ENCODE assay signal across 8 mouse cellular contexts in genomic region chr8:4678908-4679545, GRCm38 (mm10).
A peak's percentile ranks its signal among the peaks of the same experiment; 100 is the strongest.
DNase-seq lines count a peak whose midpoint lies in the region; ATAC-seq and TF ChIP-seq lines count a peak whose summit lies in the region.

No protein-coding gene starts in this region.

- no peak for TF ChIP-seq CTCF in layer of hippocampus, adult 2 months (conservative IDR thresholded peaks at IDR 0.05)
- no peak for TF ChIP-seq CTCF in intestine, postnatal 0 days (IDR thresholded peaks at IDR 0.05; ENCODE audit: low read depth)
- no peak for TF ChIP-seq CTCF in stomach, postnatal 0 days (IDR thresholded peaks at IDR 0.05; ENCODE audit: low read depth)

- ATAC-seq in intestine, postnatal 0 days = no peak
- ATAC-seq in stomach, postnatal 0 days (ENCODE audit: low FRiP score, low TSS enrichment) = no peak

- H3K27ac ChIP-seq in layer of hippocampus, adult 2 months = no peak overlapping the region
- H3K27ac ChIP-seq in forebrain, embryonic 10.5 days = peak overlapping the region; percentile 95
- peak overlapping the region; percentile 97; the same call in 1 of the 2 replicates for H3K27ac ChIP-seq in intestine, postnatal 0 days (ENCODE audit: low read depth, low read length)
- peak overlapping the region; percentile 98 for H3K27ac ChIP-seq in stomach, postnatal 0 days (replicated peaks)

- peaks cover 6% of the 10 kb centered on the region for H3K4me1 ChIP-seq in forebrain, embryonic 10.5 days
- H3K4me1 ChIP-seq in intestine, postnatal 0 days (replicated peaks; ENCODE audit: control insufficient read depth, insufficient read depth, low read length) = no peaks in the 10 kb centered on the region
- H3K4me1 ChIP-seq in stomach, postnatal 0 days (replicated peaks; ENCODE audit: control insufficient read depth, insufficient read depth) = no peaks in the 10 kb centered on the region

- peak overlapping the region; percentile 91; the same call in 1 of the 2 replicates for H3K4me3 ChIP-seq in layer of hippocampus, adult 2 months
- H3K4me3 ChIP-seq in forebrain, embryonic 10.5 days = peak overlapping the region; percentile 72
- peak overlapping the region; percentile 62 for H3K4me3 ChIP-seq in intestine, postnatal 0 days (ENCODE audit: low read depth, low read length)
- H3K4me3 ChIP-seq in stomach, postnatal 0 days (ENCODE audit: low read depth, low read length) = peak overlapping the region; percentile 63

- H3K4me2 ChIP-seq in intestine, postnatal 0 days (replicated peaks; ENCODE audit: low read depth) = peak overlapping the region; percentile 80
- H3K4me2 ChIP-seq in stomach, postnatal 0 days (replicated peaks; ENCODE audit: low read depth) = peak overlapping the region; percentile 64

- no peaks in the 10 kb centered on the region for H3K27me3 ChIP-seq in forebrain, embryonic 10.5 days (ENCODE audit: poor library complexity, severe bottlenecking)
- no peaks in the 10 kb centered on the region for H3K27me3 ChIP-seq in intestine, postnatal 0 days (replicated peaks; ENCODE audit: control insufficient read depth, insufficient read depth, low read length)
- no peaks in the 10 kb centered on the region for H3K27me3 ChIP-seq in stomach, postnatal 0 days (ENCODE audit: control insufficient read depth, insufficient read depth, low read length)

- no peak overlapping the region; the same call in 1 of the 2 replicates for H3K9ac ChIP-seq in intestine, postnatal 0 days (ENCODE audit: low read depth, low read length)
- no peak overlapping the region for H3K9ac ChIP-seq in stomach, postnatal 0 days (ENCODE audit: low read length)

- 0 out of 2 replicates have a peak, but pooled peaks cover 3% of the 10 kb centered on the region for H3K36me3 ChIP-seq in forebrain, embryonic 10.5 days (replicated peaks)
- H3K36me3 ChIP-seq in intestine, postnatal 0 days (ENCODE audit: control insufficient read depth, insufficient read depth) = no peaks in the 10 kb centered on the region
- H3K36me3 ChIP-seq in stomach, postnatal 0 days (ENCODE audit: control insufficient read depth, insufficient read depth, low read length) = no peaks in the 10 kb centered on the region

- H3K9me3 ChIP-seq in forebrain, embryonic 10.5 days = peaks cover 25% of the 10 kb centered on the region
- H3K9me3 ChIP-seq in intestine, postnatal 0 days (ENCODE audit: control insufficient read depth) = no peaks in the 10 kb centered on the region
- no peaks in the 10 kb centered on the region for H3K9me3 ChIP-seq in stomach, postnatal 0 days (ENCODE audit: control insufficient read depth, low read length)

- DNase-seq in layer of hippocampus, adult 2 months (ENCODE audit: low spot score in 2 of 2) = peak in 1 of 2 experiments; percentile 9
- no peak for DNase-seq in layer of hippocampus, adult 9-10 months (ENCODE audit: low spot score)
- peak; percentile 77 for DNase-seq in NIH3T3 (ENCODE audit: low read depth)
- DNase-seq in forebrain, embryonic 10.5 days (ENCODE audit: extremely low spot score, low spot score) = no peak
- peak; percentile 0 for DNase-seq in lung, postnatal 36 days
- DNase-seq in stomach, postnatal 0 days (ENCODE audit: low spot score) = no peak
- DNase-seq in spleen, adult 12 weeks (ENCODE audit: low spot score) = no peak

- TF ChIP-seq EP300 in stomach, postnatal 0 days (optimal IDR thresholded peaks at IDR 0.05) = no peak

- 76% methylated on average over 8 of the region's 8 CpGs for WGBS in forebrain, embryonic 10.5 days
- 82% methylated on average over 8 of the region's 8 CpGs for WGBS in intestine, postnatal 0 days
- 79% methylated on average over 8 of the region's 8 CpGs for WGBS in stomach, postnatal 0 days

Comparison
In these comparisons a context has a peak if more than half of its experiments do, and no peak if none do; other contexts are left out.
1. DNase-seq: peak in NIH3T3 (single experiment) and lung, postnatal 36 days (single experiment); none in layer of hippocampus, adult 9-10 months (single experiment), forebrain, embryonic 10.5 days (single experiment), stomach, postnatal 0 days (single experiment) and spleen, adult 12 weeks (single experiment).
2. Peak in every context shown above with its lines, with median percentiles within 50 percentile points of each other: H3K4me3 ChIP-seq.